10 mouse cellular contexts compared by ENCODE assay signal in the genomic region with DNA sequence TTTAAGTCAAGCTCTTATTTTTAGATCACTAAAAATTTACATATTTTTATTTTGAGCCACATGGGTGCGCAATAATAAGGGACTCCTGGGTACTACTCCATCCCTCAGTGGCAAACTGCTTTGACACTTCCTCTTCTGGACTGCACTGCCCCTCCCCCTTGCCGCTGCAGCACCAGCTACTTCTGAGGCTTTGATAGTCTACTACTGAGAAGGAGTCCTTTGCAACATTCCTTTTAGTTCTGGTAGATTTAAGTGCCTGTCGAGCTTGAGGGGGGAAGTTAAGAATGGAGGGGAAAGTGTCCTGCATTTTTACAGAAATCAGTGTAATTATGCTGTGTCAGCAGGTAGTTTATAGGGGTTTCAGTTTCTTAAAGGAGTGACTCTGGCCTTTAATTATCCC.
DNase-seq lines count a peak whose midpoint lies in the region; ATAC-seq and TF ChIP-seq lines count a peak whose summit lies in the region.
"Had no signal": no experiment of that assay in that cellular context is flagged by ENCODE, and none has a peak within 500 bp of the region (broad histone marks: within the 10 kb centered on the region; RNA-seq: fewer than 3 reads in every experiment).

No protein-coding gene starts in this region.

- no peaks in the 10 kb centered on the region for H3K9me3 ChIP-seq in midbrain, postnatal 0 days (ENCODE audit: low read length)
- no peaks in the 10 kb centered on the region for H3K9me3 ChIP-seq in midbrain, embryonic 16.5 days (replicated peaks; ENCODE audit: control insufficient read depth, low read length, poor library complexity, severe bottlenecking)
- H3K9me3 ChIP-seq in liver, embryonic 16.5 days (replicated peaks; ENCODE audit: control insufficient read depth, low read length) = no peaks in the 10 kb centered on the region

- WGBS in midbrain, postnatal 0 days = 24% methylated on average over 3 of the region's 3 CpGs
- 32% methylated on average over 3 of the region's 3 CpGs for WGBS in midbrain, embryonic 16.5 days
- 9% methylated on average over 3 of the region's 3 CpGs for WGBS in liver, embryonic 16.5 days (ENCODE audit: insufficient replicate concordance)

- no peak overlapping the region for H3K4me3 ChIP-seq in midbrain, postnatal 0 days (ENCODE audit: low read depth, low read length)
- H3K4me3 ChIP-seq in midbrain, embryonic 16.5 days (ENCODE audit: low read depth, low read length) = no peak overlapping the region
- H3K4me3 ChIP-seq in liver, embryonic 16.5 days (ENCODE audit: low read depth, low read length) = no peak overlapping the region
- H3K4me3 ChIP-seq: left cerebral cortex, adult 2 months; myocyte had no signal

- no peaks in the 10 kb centered on the region for H3K4me1 ChIP-seq in midbrain, postnatal 0 days (ENCODE audit: insufficient read depth, low read length)
- no peaks in the 10 kb centered on the region for H3K4me1 ChIP-seq in midbrain, embryonic 16.5 days (ENCODE audit: control insufficient read depth, insufficient read depth, low read length)
- peaks cover 25% of the 10 kb centered on the region for H3K4me1 ChIP-seq in liver, embryonic 16.5 days (ENCODE audit: control insufficient read depth, low read depth, low read length)

- no peak overlapping the region for H3K9ac ChIP-seq in midbrain, postnatal 0 days (replicated peaks; ENCODE audit: low read length, poor library complexity, severe bottlenecking)
- no peak overlapping the region for H3K9ac ChIP-seq in midbrain, embryonic 16.5 days (ENCODE audit: low read depth, low read length)
- no peak overlapping the region for H3K9ac ChIP-seq in liver, embryonic 16.5 days (ENCODE audit: low read depth, low read length)

- no peaks in the 10 kb centered on the region; the same call in 1 of the 2 replicates for H3K27me3 ChIP-seq in midbrain, postnatal 0 days (ENCODE audit: insufficient read depth, low read length)
- no peaks in the 10 kb centered on the region for H3K27me3 ChIP-seq in midbrain, embryonic 16.5 days (ENCODE audit: control insufficient read depth, insufficient read depth, low read depth, low read length)
- no peaks in the 10 kb centered on the region for H3K27me3 ChIP-seq in liver, embryonic 16.5 days (ENCODE audit: control insufficient read depth, insufficient read depth, low read depth, low read length)

- H3K27ac ChIP-seq in midbrain, postnatal 0 days (ENCODE audit: low read depth, low read length) = no peak overlapping the region
- no peak overlapping the region for H3K27ac ChIP-seq in midbrain, embryonic 16.5 days (ENCODE audit: low read length)
- no peak overlapping the region for H3K27ac ChIP-seq in liver, embryonic 16.5 days (ENCODE audit: low read length)
- H3K27ac ChIP-seq: left cerebral cortex, adult 2 months had no signal

- H3K36me3 ChIP-seq in midbrain, postnatal 0 days (ENCODE audit: insufficient read depth, low read length) = no peaks in the 10 kb centered on the region
- no peaks in the 10 kb centered on the region for H3K36me3 ChIP-seq in midbrain, embryonic 16.5 days (ENCODE audit: control insufficient read depth, insufficient read depth, low read length)
- H3K36me3 ChIP-seq in liver, embryonic 16.5 days (ENCODE audit: control insufficient read depth, insufficient read depth) = no peaks in the 10 kb centered on the region

- no peak for ATAC-seq in midbrain, postnatal 0 days (ENCODE audit: low FRiP score)
- ATAC-seq in midbrain, embryonic 16.5 days = no peak
- peak; percentile 48 for ATAC-seq in liver, embryonic 16.5 days (ENCODE audit: low read depth)

- intact Hi-C loops in left cerebral cortex, postnatal 4 days (cut with DNase I) = no loop called here

- no peak for TF ChIP-seq POLR2A in brain, embryonic 14.5 days (IDR thresholded peaks at IDR 0.05; ENCODE audit: borderline replicate concordance, extremely low read depth, insufficient read depth, insufficient read length, poor library complexity, severe bottlenecking)

- no peak for DNase-seq in midbrain, postnatal 0 days (ENCODE audit: low spot score)
- DNase-seq in brain, embryonic 14.5 days (ENCODE audit: low read depth) = peak; percentile 35
- DNase-seq in thymus, postnatal 14 days = peak; percentile 49
- DNase-seq in right cerebral cortex, postnatal 14 days = no peak
- no peak for DNase-seq in left cerebral cortex, postnatal 4 days
- no peak for DNase-seq in cerebellum, adult 8-10 months

- TF ChIP-seq CTCF in midbrain, postnatal 0 days (IDR thresholded peaks at IDR 0.05) = 0 out of 2 replicates have a peak, but pooled peaks have one; percentile 7
- TF ChIP-seq CTCF in brain, embryonic 14.5 days (IDR thresholded peaks at IDR 0.05; ENCODE audit: borderline replicate concordance, extremely low read depth, insufficient read depth, insufficient read length) = no peak

- no peak overlapping the region for H3K4me2 ChIP-seq in midbrain, postnatal 0 days (ENCODE audit: low read depth, low read length, poor library complexity, severe bottlenecking)
- no peak overlapping the region for H3K4me2 ChIP-seq in midbrain, embryonic 16.5 days (ENCODE audit: low read length)
- no peak overlapping the region for H3K4me2 ChIP-seq in liver, embryonic 16.5 days (ENCODE audit: low read depth, low read length)

Comparison
In these comparisons a context has a peak if more than half of its experiments do, and no peak if none do; other contexts are left out.
1. DNase-seq: peak in brain, embryonic 14.5 days (single experiment) and thymus, postnatal 14 days (single experiment); none in midbrain, postnatal 0 days (single experiment), right cerebral cortex, postnatal 14 days (single experiment), left cerebral cortex, postnatal 4 days (single experiment) and cerebellum, adult 8-10 months (single experiment).